Mouse (Mus musculus): ENCODE measurements around the gene Ceacam16.

Gene Ceacam16

DNA sequence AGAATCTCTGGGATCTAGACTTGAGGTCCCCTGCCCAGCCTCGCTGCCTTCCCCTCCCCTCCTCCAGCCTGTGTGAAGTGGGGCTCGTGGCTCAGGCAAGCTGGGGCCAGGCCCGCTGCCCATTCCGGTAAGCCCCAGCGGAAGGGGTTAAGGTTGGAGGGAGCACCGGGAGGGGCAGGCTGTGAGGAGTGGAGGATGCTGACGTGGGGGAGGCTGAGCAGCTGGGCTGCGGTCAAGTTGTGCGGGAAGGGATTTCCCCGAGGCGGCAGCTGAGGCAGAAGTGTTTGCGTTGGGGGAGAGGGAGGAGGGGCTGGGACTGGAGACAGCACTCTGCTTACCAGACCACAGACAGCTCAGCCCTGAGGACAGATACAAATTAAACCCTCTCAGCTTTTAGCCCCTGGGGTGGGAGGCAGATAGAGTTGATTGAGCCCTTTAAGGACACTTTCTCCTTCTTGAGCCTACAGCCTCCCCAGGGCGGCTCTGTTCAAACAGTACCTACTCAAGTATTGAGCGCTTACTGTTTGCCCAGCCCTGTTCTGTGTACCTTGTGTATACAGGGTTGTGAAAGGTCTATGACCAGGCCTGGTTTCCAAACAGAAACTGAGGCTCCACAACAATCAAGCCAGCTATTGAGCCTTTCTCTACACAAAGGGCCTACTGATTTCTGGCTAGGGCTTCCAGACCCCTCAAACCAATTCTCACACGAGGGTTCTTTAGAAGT, 43.6 kb downstream of the Ceacam16 start:
- in situ Hi-C loops (cut with MboI, MseI): no loop called here

DNA sequence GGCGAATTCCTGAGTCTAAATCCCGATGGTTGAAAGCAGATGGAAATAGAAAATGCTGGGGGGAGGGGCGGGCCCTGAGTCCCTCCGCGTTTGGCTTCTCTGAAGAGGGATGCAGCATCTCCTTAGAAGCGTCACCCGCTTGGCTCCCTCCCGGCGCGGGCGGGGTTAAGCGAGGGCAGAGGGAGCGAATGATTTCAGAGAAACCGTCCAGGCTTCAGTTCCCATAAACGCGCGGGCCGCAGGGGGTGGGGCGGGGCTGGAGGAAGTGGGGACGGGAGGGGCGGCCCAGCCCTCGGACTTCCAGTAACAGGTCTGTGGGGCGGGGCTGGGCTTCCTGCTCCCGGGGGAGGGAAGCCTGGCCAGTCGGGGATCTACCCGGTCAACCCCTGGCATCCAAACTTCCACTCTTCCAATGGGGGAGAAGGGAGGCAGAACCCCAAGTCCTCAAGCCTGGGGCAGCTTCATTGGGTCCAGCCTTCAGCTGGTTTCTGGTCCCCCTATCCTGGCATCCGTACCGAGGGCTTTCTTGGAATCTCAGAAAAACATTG, 44.8 kb downstream of the Ceacam16 start:
- in situ Hi-C loops (cut with MboI, MseI): no loop called here

DNA sequence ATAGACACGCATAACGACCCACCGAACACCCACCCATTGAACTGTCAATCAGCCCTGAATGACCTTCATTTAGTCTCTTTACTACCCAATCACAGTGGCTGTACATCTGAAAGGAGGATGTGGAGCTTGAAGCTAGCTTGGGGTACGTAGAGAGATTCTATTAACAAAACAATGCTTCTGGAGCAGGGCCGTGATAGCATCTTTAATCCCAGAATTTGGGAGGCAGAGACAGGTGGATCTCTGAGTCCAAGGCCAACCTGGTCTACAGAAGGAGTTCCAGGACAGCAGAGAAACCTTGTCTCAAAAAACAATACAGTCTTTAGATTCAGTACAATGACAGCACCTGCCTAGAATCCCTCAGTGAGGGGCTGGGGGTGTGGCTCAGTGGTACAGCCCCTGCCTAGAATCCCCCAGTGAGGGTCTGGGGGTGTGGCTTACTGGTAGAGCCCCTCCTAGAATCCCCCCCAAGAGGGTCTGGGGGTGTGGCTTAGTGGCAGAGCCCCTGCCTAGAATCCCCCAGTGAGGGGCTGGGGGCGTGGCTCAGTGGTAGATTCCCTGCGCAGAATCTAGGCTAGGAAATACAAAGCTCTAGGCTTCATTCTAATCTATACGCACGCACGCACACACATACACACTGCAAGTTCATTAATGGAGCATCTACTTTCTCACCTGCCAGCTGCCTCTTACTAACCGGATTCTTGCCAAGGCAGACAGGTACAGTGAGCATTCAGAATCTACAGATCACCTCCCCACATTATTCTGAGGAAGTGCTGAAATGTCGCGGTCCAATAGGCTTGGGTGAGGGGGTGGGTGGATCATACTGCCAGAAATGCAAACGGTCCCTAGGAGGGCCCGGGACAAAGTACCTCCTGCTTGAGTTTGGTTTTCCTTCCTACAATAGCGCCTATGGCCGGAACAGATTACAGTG, 45.5 kb downstream of the Ceacam16 start:
- in situ Hi-C loops (cut with MboI, MseI): no loop called here

DNA sequence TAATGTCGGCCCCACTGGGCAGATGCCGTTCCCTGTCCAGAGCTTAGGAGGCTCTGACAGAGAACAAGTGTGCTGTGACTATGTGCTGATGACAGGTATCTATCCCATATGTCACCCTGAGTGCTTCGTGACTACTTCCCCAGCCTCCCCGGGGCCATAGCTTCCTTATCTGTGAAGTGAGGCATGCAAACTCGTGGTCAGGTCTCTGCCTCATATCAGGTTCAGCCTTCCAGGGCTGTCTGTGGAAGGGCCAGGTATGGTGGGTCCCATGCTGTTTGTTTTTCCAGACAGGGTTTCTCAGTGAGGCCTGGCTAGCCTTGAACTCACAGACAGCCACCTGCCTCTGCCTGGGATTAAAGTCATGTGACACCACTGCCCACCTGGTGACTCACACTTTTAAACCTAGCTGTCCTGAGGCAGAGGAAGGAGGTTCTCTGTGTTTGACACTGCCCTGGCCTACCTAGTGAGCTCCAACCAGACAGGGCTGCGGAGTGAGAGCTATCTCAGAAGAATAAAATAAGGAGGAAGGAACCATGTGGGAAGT, 47.4 kb downstream of the Ceacam16 start:
- in situ Hi-C loops (cut with MboI, MseI): no loop called here

DNA sequence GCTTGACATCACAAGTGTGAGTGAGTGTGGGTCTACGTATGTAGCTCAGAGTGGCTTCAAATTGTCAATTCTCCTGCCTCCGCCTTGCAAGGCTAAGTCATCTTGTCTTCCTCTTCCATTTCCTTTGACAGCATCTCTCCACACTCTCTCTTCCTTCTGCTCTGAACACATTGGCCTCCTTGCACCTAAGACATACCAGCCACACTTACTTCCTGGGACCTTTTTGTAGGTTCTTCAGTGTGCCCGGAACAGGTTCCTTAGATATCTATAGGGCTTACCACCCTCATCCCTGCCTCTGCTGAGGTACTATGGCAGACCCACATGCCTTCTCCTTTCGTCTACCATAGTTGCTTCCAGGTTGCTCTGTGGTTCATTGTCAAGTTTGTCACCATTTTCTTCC, 47.9 kb downstream of the Ceacam16 start:
- in situ Hi-C loops (cut with MboI, MseI): no loop called here

DNA sequence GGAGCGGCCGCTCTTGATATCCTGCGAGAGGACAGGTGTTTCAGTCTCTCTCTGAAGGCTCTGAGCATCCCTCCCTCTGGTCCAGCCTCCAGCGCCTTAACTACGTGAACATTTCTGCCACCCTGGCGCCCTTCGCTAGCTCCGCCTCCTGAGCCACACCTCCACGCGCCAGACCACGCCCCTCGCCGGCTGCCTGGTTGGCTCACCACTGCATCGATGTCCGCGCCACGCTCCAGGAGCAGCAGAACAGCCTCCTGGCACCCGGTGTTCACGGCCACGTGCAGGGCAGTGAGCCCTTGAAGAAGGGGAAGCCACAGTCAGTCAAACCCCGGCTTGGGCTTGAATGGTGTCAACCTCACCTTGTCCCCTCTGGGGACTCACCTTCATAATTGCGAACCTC, 50.0 kb downstream of the Ceacam16 start:
- in situ Hi-C loops (cut with MboI, MseI): no loop called here

DNA sequence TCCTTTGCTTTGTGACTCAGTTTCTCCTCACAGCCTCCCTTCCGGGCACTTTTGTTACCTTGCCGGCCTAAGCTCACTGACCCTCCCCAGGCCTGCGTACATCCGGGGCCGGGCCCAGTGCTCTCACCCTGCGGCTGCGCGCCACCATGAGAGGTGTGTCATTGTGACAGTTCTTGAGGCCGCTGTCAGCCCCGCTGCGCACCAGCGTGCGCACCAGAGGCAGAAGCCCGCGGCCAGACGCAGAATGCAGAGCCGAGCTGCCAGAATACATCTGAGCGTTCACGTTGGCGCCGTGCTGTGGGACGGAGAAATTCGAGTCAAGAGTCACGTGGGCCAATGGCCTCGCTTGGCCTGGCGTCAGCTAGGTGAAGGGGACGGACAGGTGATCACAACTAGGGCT, 51.7 kb downstream of the Ceacam16 start:
- in situ Hi-C loops (cut with MboI, MseI): no loop called here

DNA sequence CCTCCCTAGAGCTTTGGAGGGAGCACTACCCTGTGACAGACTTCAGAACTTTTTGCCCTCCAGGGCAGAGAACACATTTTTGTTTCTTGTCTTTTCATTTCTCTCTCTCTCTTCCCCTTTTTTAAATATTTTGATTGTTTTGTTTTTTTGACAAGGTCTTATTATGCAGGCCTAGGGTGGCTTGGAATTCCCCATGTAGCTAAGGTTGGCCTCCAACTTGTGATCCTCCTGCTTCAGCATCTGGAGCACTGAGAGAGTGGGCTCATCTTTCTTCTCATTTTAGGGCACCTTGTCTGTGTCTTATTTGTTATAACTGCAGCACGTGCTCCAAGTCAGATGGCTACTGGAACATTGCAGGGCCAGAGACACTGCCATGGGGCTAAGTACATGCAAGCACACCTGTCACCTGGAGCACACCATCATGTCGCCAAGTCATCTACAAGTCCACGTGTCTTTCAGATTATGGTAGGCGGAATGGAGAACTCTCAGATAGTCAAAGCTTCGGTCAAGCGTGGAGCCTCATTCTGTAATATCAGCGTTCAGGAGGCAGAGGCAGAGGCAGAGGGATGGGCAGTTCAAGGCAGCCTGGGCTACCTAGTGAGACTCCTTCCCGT, 54.6 kb downstream of the Ceacam16 start:
- in situ Hi-C loops (cut with MboI, MseI): no loop called here

DNA sequence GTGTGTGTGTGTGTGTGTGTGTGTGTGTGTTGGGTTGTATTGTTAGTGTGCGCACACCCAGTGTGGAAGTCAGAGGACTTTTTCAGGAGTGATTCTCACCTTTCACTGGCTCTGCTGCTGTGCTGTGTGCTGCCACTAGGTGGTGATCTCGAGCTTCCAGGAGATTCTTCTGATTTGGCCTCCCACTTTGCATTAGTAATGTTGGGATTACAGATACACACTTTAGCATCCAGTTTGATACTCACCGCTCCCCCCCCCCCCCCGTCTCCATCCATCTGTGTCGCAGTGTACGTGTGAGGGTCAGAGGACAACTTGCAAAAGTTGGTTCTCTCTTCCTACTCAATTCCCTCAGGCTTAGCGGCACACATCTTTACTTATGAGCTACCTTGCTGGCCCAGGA, 58.1 kb downstream of the Ceacam16 start:
- in situ Hi-C loops (cut with MboI, MseI): loop anchor here (5.0 kb wide), 1 partner anchor 39 kb away; no protein-coding TSS in a partner anchor

All from regulatory T cell (primary cell).